Mouse (Mus musculus) adrenal gland, adult 10 weeks (tissue): ENCODE measurements around the gene Cadps2. TPM values are rescaled to one million over a fixed set of nuclear protein-coding genes. Genes with fewer than 3 reads are reported as not detected.

Source experiments
- polyA plus RNA-seq: library from polyadenylated mRNA; stranded (reverse); fragments of 350-450 nt; fragmentation: Illumina TruSeq; extraction: RNeasy Lipid Tissue Mini Kit (QIAGEN cat#74804); gene quantifications from one replicate; pipeline ENCODE4 v1.2.3, GENCODE M21; 2014; ENCODE audit warnings: low read depth, low replicate concordance

Gene Cadps2
- 15.6 TPM for polyA plus RNA-seq

DNA sequence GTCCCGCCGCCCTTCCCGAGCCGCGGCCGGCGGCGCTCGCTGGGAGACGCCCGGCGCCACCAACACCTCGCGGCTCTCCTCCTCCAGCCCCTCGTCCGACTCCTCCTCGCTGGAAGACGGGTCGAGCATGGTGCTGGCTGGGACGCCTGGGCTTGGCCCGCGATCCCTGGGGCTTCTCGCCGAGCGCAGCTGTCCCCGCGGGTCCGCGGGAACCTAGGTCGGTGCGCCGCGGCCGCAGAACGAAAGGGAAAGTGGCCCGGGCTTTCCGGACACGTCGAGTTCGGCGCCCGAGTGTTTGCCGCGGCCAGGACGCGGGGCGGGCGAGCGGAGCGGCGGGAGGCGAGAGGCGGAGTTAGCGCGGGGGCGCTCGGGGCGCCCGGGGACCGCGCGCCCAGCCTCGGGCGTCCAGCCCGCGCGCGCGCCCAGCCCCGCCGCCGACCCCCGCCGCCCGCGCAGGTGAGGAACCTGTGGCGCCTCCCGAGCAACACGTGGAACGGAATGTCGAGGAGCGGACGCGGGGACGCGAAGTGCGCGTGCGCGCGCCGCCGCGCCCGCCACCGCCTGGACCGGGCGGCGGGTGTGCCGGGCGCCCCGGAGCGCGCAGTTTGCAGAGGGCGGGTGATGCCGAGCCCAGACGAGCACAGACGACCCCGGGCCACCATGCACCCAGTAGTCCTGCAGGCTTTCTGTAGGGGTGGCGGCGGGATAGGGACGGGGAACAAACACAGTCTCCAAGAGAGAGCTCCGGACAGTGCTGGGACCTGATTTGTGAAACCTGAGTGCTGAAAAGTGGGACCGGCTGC, at the start of gene Cadps2:
TSS of gene Cadps2 (minus strand) at position 413 of the 803 bp plus-strand sequence.

DNA sequence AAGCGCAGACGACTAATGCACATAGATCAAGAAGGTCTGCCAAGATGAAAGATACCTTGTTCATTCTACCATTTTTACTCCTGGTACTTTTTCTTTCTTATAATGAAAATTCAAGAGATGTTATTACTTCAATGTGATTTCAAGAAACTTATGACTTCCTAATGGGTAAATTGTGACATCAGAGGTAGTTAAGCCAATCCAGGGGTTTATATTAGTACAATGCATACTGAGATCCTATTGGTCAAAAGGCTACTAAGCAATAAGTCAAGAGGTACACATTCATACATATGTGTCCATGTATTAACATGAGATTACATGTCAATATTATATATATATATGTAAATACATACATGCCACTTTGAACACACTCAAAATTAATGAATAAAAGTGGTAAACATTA, 184.2 kb downstream of the Cadps2 start, which contains the start of gene Rnf148:
TSS of gene Rnf148 (minus strand) at position 101 of the 400 bp plus-strand sequence.

DNA sequence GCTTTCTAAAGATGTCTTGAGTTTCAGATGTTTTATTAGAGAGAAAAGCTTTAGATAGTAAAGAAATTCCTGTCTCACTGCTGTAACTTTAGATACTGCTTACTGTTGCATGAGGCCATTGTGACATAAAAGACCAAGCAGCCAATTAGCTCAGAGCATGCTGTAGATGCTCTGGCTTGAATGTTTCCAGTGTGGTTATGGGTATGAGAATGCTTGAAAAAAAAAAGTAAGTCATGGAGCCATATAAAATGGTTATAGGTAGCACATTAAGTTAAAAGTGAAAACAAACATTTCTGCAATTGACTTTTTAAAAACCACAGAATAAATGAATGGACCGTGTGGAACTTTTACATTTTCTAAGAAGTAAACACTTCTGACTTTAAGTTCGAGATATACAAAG, 189.0 kb downstream of the Cadps2 start, which contains the start of gene Rnf133:
TSS of gene Rnf133 (minus strand) at position 101 of the 400 bp plus-strand sequence.

DNA sequence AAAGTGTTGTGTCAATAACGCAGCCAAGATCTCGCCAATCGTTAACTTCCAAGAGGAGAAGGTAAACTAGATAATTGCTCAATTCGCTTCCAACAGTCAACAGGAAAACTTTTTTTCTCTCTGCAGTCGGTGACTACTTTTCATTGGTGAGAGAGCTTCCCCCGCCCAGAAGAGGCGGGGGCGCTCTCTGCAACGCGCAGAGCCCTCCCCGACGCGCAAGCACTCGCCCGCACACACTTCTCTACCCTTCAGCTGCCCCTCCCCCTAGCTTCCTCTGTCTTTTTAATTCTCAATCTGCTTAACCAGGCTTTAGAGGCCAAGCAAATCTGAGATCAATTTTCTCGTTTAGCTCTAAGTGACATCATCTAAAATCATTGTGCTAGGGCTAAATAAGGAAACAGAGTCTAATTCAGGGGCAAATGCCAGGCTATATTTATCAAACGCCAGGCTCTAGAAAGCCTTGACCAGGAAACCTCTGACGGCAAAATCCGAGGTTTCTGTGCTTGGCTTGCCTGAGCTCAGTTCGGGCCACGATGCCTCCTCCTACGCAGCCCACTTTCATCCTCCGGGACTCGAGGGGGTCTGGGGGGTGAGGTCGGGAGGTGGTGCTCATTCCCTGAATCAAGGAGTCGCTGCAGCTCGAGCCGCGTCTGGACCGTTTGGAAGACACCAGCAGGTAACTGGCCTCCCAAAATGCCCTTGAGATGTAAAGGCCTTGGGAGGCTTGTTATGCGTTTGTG, 590.7 kb downstream of the Cadps2 start, which contains the start of gene Fezf1:
TSS of gene Fezf1 (minus strand) at position 50 of the 740 bp plus-strand sequence.

Other genes starting within 250 kb of the Cadps2 start
- gene Rnf133, start 189.1 kb downstream of the Cadps2 start, polyA plus RNA-seq, result not detected
- not detected for gene Rnf148, start 184.3 kb downstream of the Cadps2 start, polyA plus RNA-seq
- gene Tas2r118, start 130.6 kb upstream of the Cadps2 start, polyA plus RNA-seq, result not detected